Mouse (Mus musculus): ENCODE data around the gene Ccdc43. TPM values are rescaled to one million over a fixed set of nuclear protein-coding genes. Genes with fewer than 3 reads are reported as not detected.

Gene Ccdc43
- polyA plus RNA-seq (2015; fragmentation: Nextera tagmentation; extraction: Ambion mirVana) = 39.8 and 44.6 TPM in 2 replicates

DNA sequence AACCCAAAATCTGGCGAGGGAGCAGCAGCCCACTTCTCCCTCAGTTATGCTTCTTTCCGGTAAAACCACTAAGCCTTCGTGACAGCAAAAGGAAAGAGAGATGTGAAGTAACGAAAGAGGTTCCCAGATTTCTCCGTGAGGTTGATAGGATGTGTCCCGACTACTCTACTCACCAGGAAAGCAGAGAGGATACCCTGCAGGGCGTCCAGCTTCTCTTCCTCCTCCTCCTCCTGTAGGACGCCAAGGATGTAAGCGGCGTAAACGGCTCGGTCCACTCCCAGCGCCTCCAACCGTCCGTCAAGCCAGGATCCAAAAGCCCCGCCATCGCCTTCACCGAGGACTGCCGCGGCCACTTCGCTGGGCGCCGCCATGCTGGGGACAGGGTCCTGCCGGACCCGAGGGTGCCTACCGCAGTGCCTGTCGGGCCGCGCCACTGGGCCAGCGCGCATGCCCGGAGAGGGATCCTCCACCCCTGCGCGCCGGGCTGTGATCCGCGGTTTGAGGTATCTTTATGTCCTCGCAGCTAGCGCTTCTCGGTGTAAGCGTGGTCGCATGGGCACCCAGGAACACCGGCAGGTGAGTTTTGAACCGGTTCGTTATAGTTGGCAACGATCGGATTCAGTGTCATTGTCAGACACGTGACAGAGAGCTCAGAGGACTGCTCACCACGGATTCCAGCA lies at the start of gene Ccdc43:
TSS of gene Ccdc43 (minus strand) at position 445 of the 680 bp plus-strand sequence.
- H3K36me3 ChIP-seq (ENCODE audit: control insufficient read depth, insufficient read depth, low read length) = no peaks in the 10 kb centered on the region; the same call in 1 of the 2 replicates
- H3K4me3 ChIP-seq (replicated peaks; ENCODE audit: low read length) = peak within 1 kb of the TSS; percentile 91
- H3K4me2 ChIP-seq (ENCODE audit: low read depth, low read length) = peak within 1 kb of the TSS; percentile 90
- H3K9ac ChIP-seq (ENCODE audit: low read length) = peak within 1 kb of the TSS; percentile 93
- H3K27me3 ChIP-seq (ENCODE audit: control insufficient read depth, insufficient read depth, low read length) = no peaks in the 10 kb centered on the region
- peak; percentile 97 for ATAC-seq (ENCODE audit: insufficient read depth, low FRiP score)
- peaks cover 13% of the 10 kb centered on the region for H3K4me1 ChIP-seq (ENCODE audit: control insufficient read depth, insufficient read depth, low read length)
- H3K9me3 ChIP-seq (replicated peaks; ENCODE audit: control insufficient read depth, low read length) = no peaks in the 10 kb centered on the region
- WGBS = under 1% methylated on average over 49 of the region's 49 CpGs
- peak within 1 kb of the TSS; percentile 50 for H3K27ac ChIP-seq (ENCODE audit: low read length)

DNA sequence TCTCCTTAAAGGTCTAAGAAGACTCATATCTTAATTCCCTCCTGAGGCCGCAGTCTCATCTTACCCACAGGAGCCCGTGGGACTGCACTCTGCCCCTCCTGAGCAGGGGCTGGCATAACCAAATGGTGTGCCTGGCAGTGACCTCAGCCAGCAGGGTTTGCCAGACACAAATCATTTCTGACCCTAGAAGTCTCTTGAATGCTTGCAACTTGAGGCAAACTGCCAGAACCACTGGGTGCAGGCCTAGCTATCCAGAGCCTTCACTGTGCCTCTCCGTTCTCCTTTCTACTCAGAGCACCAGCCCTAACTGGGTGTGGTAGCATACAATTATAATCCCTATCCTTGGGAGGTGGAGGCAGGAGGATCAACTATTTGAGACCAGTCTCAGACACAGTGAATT lies 47.2 kb upstream of the Ccdc43 start:
- no peaks in the 10 kb centered on the region for H3K36me3 ChIP-seq (ENCODE audit: control insufficient read depth, insufficient read depth, low read length)
- H3K4me2 ChIP-seq (ENCODE audit: low read depth, low read length) = no peak overlapping the region
- H3K9ac ChIP-seq (ENCODE audit: low read length) = no peak overlapping the region
- H3K4me3 ChIP-seq (replicated peaks; ENCODE audit: low read length) = no peak overlapping the region
- H3K9me3 ChIP-seq (replicated peaks; ENCODE audit: control insufficient read depth, low read length) = no peaks in the 10 kb centered on the region
- no peak overlapping the region for H3K27ac ChIP-seq (ENCODE audit: low read length)
- H3K4me1 ChIP-seq (ENCODE audit: control insufficient read depth, insufficient read depth, low read length) = peaks cover 8% of the 10 kb centered on the region
- 83% methylated on average over 3 of the region's 3 CpGs for WGBS
- no peaks in the 10 kb centered on the region for H3K27me3 ChIP-seq (ENCODE audit: control insufficient read depth, insufficient read depth, low read length)
- ATAC-seq (ENCODE audit: insufficient read depth, low FRiP score) = no peak

DNA sequence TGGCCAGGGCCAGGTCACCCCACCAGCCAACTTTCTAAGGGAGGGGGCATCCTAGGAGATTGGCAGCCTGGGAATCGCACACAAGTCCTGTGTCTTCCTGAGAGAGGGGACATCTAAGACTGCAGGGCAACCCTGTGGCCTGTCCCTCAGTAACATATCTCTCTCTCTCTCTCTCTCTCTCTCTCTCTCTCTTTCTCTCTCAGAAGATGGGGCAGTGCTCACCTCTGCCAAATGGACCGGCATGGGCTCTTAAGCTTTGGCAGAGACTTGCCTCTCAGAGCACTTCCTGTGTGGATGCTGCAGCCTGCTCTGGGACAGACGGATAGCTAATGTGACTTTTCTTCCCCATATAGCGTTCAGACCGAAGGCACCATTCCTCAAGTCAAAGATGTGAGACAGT lies 45.3 kb upstream of the Ccdc43 start:
- peaks cover 14% of the 10 kb centered on the region for H3K4me1 ChIP-seq (ENCODE audit: control insufficient read depth, insufficient read depth, low read length)
- no peak for ATAC-seq (ENCODE audit: insufficient read depth, low FRiP score)
- no peak overlapping the region for H3K4me3 ChIP-seq (replicated peaks; ENCODE audit: low read length)
- H3K27ac ChIP-seq (ENCODE audit: low read length) = no peak overlapping the region
- no peak overlapping the region for H3K4me2 ChIP-seq (ENCODE audit: low read depth, low read length)
- 67% methylated on average over 5 of the region's 5 CpGs for WGBS
- H3K9ac ChIP-seq (ENCODE audit: low read length) = no peak overlapping the region
- H3K9me3 ChIP-seq (replicated peaks; ENCODE audit: control insufficient read depth, low read length) = no peaks in the 10 kb centered on the region
- no peaks in the 10 kb centered on the region for H3K36me3 ChIP-seq (ENCODE audit: control insufficient read depth, insufficient read depth, low read length)
- no peaks in the 10 kb centered on the region for H3K27me3 ChIP-seq (ENCODE audit: control insufficient read depth, insufficient read depth, low read length)

DNA sequence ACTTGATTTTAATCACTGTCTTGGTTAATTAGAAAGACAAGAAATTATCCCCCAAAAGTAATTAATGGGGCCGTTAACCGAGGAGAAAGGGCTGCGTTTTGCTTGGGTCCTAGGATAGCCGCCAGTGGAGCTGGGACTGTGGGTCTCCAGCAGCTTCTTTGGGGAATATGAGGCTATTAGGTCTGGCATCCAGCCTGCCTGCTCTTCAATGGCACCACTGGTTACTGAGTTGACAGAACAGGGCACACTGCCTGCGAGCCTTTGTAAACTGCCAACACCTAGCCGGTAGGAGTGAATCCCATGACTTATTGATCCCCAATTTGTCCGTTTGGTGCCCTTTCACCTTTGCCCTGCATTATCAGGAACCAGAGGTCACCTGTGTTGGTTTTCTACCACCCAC lies 44.5 kb upstream of the Ccdc43 start:
- peaks cover 14% of the 10 kb centered on the region for H3K4me1 ChIP-seq (ENCODE audit: control insufficient read depth, insufficient read depth, low read length)
- no peak overlapping the region for H3K9ac ChIP-seq (ENCODE audit: low read length)
- no peak overlapping the region for H3K4me3 ChIP-seq (replicated peaks; ENCODE audit: low read length)
- 54% methylated on average over 7 of the region's 7 CpGs for WGBS
- no peaks in the 10 kb centered on the region for H3K9me3 ChIP-seq (replicated peaks; ENCODE audit: control insufficient read depth, low read length)
- no peak overlapping the region for H3K4me2 ChIP-seq (ENCODE audit: low read depth, low read length)
- no peak overlapping the region for H3K27ac ChIP-seq (ENCODE audit: low read length)
- no peak for ATAC-seq (ENCODE audit: insufficient read depth, low FRiP score)
- H3K36me3 ChIP-seq (ENCODE audit: control insufficient read depth, insufficient read depth, low read length) = no peaks in the 10 kb centered on the region
- H3K27me3 ChIP-seq (ENCODE audit: control insufficient read depth, insufficient read depth, low read length) = no peaks in the 10 kb centered on the region

- 0 out of 2 replicates have a peak overlapping the region, but pooled peaks have one; percentile 19 for H3K4me2 ChIP-seq (ENCODE audit: low read depth, low read length)
- no peaks in the 10 kb centered on the region for H3K9me3 ChIP-seq (replicated peaks; ENCODE audit: control insufficient read depth, low read length)
- ATAC-seq (ENCODE audit: insufficient read depth, low FRiP score) = peak; percentile 37; the same call in 1 of the 2 replicates
- H3K27me3 ChIP-seq (ENCODE audit: control insufficient read depth, insufficient read depth, low read length) = no peaks in the 10 kb centered on the region
- H3K4me3 ChIP-seq (replicated peaks; ENCODE audit: low read length) = no peak overlapping the region
- peak overlapping the region; percentile 27; the same call in 1 of the 2 replicates for H3K27ac ChIP-seq (ENCODE audit: low read length)
- H3K4me1 ChIP-seq (ENCODE audit: control insufficient read depth, insufficient read depth, low read length) = peaks cover 14% of the 10 kb centered on the region
- H3K36me3 ChIP-seq (ENCODE audit: control insufficient read depth, insufficient read depth, low read length) = no peaks in the 10 kb centered on the region
- WGBS = 17% methylated on average over 22 of the region's 22 CpGs
- H3K9ac ChIP-seq (ENCODE audit: low read length) = peak overlapping the region; percentile 58
Observed at GRCm38 (mm10) chr11:102741129-102741950, 43.8 kb upstream of the Ccdc43 start.

DNA sequence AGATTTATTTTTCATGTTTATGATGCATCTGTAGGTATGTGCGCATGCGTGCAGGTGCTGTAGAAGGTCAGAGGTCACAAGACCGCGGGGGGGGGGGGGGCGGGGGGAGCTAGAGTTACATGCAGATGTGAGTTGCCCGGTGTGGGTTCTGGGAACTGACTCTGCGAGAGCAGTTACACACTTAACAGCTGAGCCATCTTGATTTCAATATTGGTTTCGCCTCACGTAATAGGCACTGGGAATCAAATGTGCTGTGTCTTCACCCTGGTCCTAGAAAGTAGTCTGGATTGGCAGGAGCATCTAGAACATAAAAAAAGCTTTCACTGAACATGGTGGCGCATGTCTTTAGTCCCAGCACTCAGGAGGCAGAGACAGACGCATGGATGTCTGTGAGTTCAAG lies 43.1 kb upstream of the Ccdc43 start:
- no peak overlapping the region for H3K4me2 ChIP-seq (ENCODE audit: low read depth, low read length)
- no peak overlapping the region for H3K27ac ChIP-seq (ENCODE audit: low read length)
- H3K4me1 ChIP-seq (ENCODE audit: control insufficient read depth, insufficient read depth, low read length) = peaks cover 14% of the 10 kb centered on the region
- WGBS = 61% methylated on average over 11 of the region's 11 CpGs
- H3K9ac ChIP-seq (ENCODE audit: low read length) = no peak overlapping the region
- no peak for ATAC-seq (ENCODE audit: insufficient read depth, low FRiP score)
- H3K36me3 ChIP-seq (ENCODE audit: control insufficient read depth, insufficient read depth, low read length) = no peaks in the 10 kb centered on the region
- H3K9me3 ChIP-seq (replicated peaks; ENCODE audit: control insufficient read depth, low read length) = no peaks in the 10 kb centered on the region
- H3K4me3 ChIP-seq (replicated peaks; ENCODE audit: low read length) = no peak overlapping the region
- H3K27me3 ChIP-seq (ENCODE audit: control insufficient read depth, insufficient read depth, low read length) = no peaks in the 10 kb centered on the region

- Histone ChIP-seq H3K9ac (ENCODE audit: low read length) (peak overlapping the region; percentile 50; the same call in 1 of the 2 replicates), H3K4me3 (replicated peaks; ENCODE audit: low read length) (peak overlapping the region; percentile 31), H3K27ac (ENCODE audit: low read length) (no peak overlapping the region), H3K36me3 (ENCODE audit: control insufficient read depth, insufficient read depth, low read length) (no peaks in the 10 kb centered on the region), H3K4me2 (ENCODE audit: low read depth, low read length) (peak overlapping the region; percentile 60), H3K4me1 (ENCODE audit: control insufficient read depth, insufficient read depth, low read length) (peaks cover 14% of the 10 kb centered on the region), H3K9me3 (replicated peaks; ENCODE audit: control insufficient read depth, low read length) (no peaks in the 10 kb centered on the region), H3K27me3 (ENCODE audit: control insufficient read depth, insufficient read depth, low read length) (no peaks in the 10 kb centered on the region)
- 7% methylated on average over 20 of the region's 20 CpGs for WGBS
- peak; percentile 59 for ATAC-seq (ENCODE audit: insufficient read depth, low FRiP score)
Observed at GRCm38 (mm10) chr11:102739278-102739966, 41.8 kb upstream of the Ccdc43 start.

- no peak overlapping the region for H3K4me2 ChIP-seq (ENCODE audit: low read depth, low read length)
- H3K9ac ChIP-seq (ENCODE audit: low read length) = no peak overlapping the region
- no peaks in the 10 kb centered on the region for H3K9me3 ChIP-seq (replicated peaks; ENCODE audit: control insufficient read depth, low read length)
- 88% methylated on average over 3 of the region's 3 CpGs for WGBS
- peaks cover 14% of the 10 kb centered on the region for H3K4me1 ChIP-seq (ENCODE audit: control insufficient read depth, insufficient read depth, low read length)
- no peak for ATAC-seq (ENCODE audit: insufficient read depth, low FRiP score)
- no peaks in the 10 kb centered on the region for H3K27me3 ChIP-seq (ENCODE audit: control insufficient read depth, insufficient read depth, low read length)
- H3K36me3 ChIP-seq (ENCODE audit: control insufficient read depth, insufficient read depth, low read length) = no peaks in the 10 kb centered on the region
- no peak overlapping the region for H3K4me3 ChIP-seq (replicated peaks; ENCODE audit: low read length)
- no peak overlapping the region for H3K27ac ChIP-seq (ENCODE audit: low read length)
Observed at GRCm38 (mm10) chr11:102738046-102738445, 40.5 kb upstream of the Ccdc43 start.
